Mouse (Mus musculus) heart, postnatal 0 days (tissue): ENCODE data around the gene Aoc2.

Experiments
- CTCF ChIP-seq: IDR thresholded peaks from 2 replicates; pipeline ENCODE4 v1.5.1; 2016; ENCODE audit warnings: antibody characterized with exemption, control low read depth, low read depth
- EP300 ChIP-seq: IDR thresholded peaks from 2 replicates; pipeline ENCODE4 v1.6.1; 2016; ENCODE audit warnings: antibody characterized with exemption, low read depth

DNA sequence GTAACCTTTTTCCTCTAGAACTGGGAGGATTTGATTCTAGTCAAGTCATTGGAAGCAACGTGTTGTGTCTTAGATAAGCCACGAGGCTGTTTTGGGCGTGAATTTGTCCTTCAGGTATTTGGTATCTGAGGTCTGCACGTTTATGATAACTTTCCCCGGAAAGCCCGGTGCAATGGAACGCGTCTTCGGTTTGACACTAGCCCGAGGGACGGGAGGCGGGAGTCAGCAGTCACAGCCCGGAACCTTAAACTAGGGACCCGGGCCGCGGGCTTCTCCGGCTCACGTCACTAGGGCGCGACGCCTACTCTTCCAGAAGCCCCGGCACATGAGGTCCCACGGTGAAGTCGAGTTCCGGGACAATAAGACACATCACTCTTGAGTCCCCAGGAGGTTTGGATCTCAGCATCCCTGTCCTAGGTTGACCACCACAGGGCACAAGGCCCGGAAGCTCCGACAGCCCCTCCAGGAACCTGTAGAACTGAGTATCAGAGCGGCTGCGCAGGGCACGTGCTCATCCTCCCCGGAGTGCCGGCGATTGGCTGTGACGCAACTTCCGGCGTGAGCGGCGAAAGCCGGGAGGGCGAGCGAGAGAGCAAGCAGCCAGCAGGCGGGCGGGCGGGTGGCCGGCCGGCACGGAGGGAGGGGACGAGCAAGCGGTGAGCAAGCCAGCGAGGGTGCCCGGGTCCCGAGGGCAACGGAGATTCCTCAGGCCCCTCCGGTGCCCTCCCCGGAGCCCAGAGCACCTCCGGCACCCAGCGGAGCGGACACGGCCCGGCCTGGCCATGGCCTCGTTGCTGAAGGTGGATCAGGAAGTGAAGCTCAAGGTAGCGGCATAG, 9.0 kb upstream of the Aoc2 start, which contains the start of gene Psme3:
- TF ChIP-seq EP300: 0 out of 2 replicates have a peak, but pooled peaks have one; percentile 24
- no peak; the same call in 1 of the 2 replicates for TF ChIP-seq CTCF
